Mouse (Mus musculus) intestine, embryonic 14.5 days (tissue): ENCODE measurements at regions not wholly inside any gene's neighbourhood (a gene's known extent, or its start where the extent isn't known, plus 50 kb on each side); places are given as distances from the start of the nearest gene placed in this dataset.
"Not testable (repeated sequence)": the region's sequence is repeated elsewhere in the genome, so short reads cannot be mapped to it uniquely, and the experiment has no call there.

ENCODE experiments used
- ATAC-seq: fragments of 200-750 bp; cut with Nextera tagmentation; replicated peaks from 2 replicates; pipeline ENCODE4 v1.8.0; 2017; ENCODE audit warnings: low read depth, moderate number of reproducible peaks, moderate TSS enrichment, moderate library complexity; ENCODE audit not compliant: low FRiP score, low TSS enrichment
- DNase-seq: peaks from one replicate; pipeline ENCODE4 v3.0.0-alpha.2; 2018; ENCODE audit warnings: low spot score
- H3K27ac ChIP-seq: fragments of 300-500 bp; sonication (generic); 2 replicates; pipeline ENCODE4 v1.5.1; 2014; ENCODE audit warnings: low read depth, mild to moderate bottlenecking, control low read depth
- H3K27me3 ChIP-seq: fragments of 300-500 bp; sonication (generic); replicated peaks from 2 replicates; pipeline ENCODE4 v1.6.1; 2014; ENCODE audit warnings: low read length, control low read depth; ENCODE audit not compliant: control insufficient read depth, insufficient read depth
- H3K36me3 ChIP-seq: fragments of 300-500 bp; sonication (generic); 2 replicates; pipeline ENCODE4 v1.6.1; 2014; ENCODE audit warnings: low read length, control low read depth; ENCODE audit not compliant: control insufficient read depth, insufficient read depth
- H3K4me1 ChIP-seq: fragments of 300-500 bp; sonication (generic); replicated peaks from 2 replicates; pipeline ENCODE4 v1.6.1; 2014; ENCODE audit warnings: low read length, control low read depth, mixed read lengths; ENCODE audit not compliant: control insufficient read depth, insufficient read depth
- H3K4me2 ChIP-seq: fragments of 300-500 bp; sonication (generic); 2 replicates; pipeline ENCODE4 v1.6.1; 2014; ENCODE audit warnings: low read length
- H3K4me3 ChIP-seq: fragments of 300-500 bp; sonication (generic); 2 replicates; pipeline ENCODE4 v1.5.1; 2014; ENCODE audit warnings: low read depth, low read length, control low read depth, mixed read lengths
- H3K9ac ChIP-seq: fragments of 300-500 bp; sonication (generic); 2 replicates; pipeline ENCODE4 v1.6.1; 2014; ENCODE audit warnings: mild to moderate bottlenecking, low read length
- H3K9me3 ChIP-seq: fragments of 300-500 bp; sonication (generic); 2 replicates; pipeline ENCODE4 v1.6.1; 2016; ENCODE audit warnings: low read length, control low read depth; ENCODE audit not compliant: control insufficient read depth
- WGBS: fragments of 180-500 bp; shearing (Covaris S2); extraction: QIAGEN DNeasy Blood & Tissue Kit; methylation state at CpG from one replicate; pipeline ENCODE4 v1.1.7; 2014; 5-methylcytosine and 5-hydroxymethylcytosine counted together

- WGBS, result 92% methylated on average over 1 of the region's 1 CpGs
- ATAC-seq (no peak), DNase-seq (peak; percentile 39)
- no peak overlapping the region for H3K27ac ChIP-seq
- no peak overlapping the region for H3K4me3 ChIP-seq
- H3K27me3 ChIP-seq, result no peaks in the 10 kb centered on the region
- H3K9ac ChIP-seq, result no peak overlapping the region
- no peaks in the 10 kb centered on the region for H3K36me3 ChIP-seq
- peaks cover 5% of the 10 kb centered on the region; the same call in 1 of the 2 replicates for H3K9me3 ChIP-seq
- H3K4me2 ChIP-seq, result no peak overlapping the region
- H3K4me1 ChIP-seq, result no peaks in the 10 kb centered on the region
Measured at GRCm38 (mm10) chr17:3023426-3023825, 91.3 kb upstream of the Scaf8 start.

GRCm38 (mm10) chr17:3026859-3027258 lies 87.9 kb upstream of the Scaf8 start:
- H3K9ac ChIP-seq, H3K4me3 ChIP-seq, H3K36me3 ChIP-seq, ATAC-seq, H3K27me3 ChIP-seq, H3K9me3 ChIP-seq, H3K27ac ChIP-seq, H3K4me1 ChIP-seq, H3K4me2 ChIP-seq: not testable (repeated sequence)
- DNase-seq, result peak; percentile 35
- 76% methylated on average over 1 of the region's 1 CpGs for WGBS

- DNase-seq, result peak; percentile 49
- Histone ChIP-seq H3K27ac (no peak overlapping the region), H3K27me3 (no peaks in the 10 kb centered on the region), H3K36me3 (no peaks in the 10 kb centered on the region), H3K4me3 (no peak overlapping the region), H3K9ac (no peak overlapping the region), H3K4me1 (no peaks in the 10 kb centered on the region), H3K4me2 (no peak overlapping the region), H3K9me3 (0 out of 2 replicates have a peak, but pooled peaks cover 2% of the 10 kb centered on the region)
- 71% methylated on average over 4 of the region's 4 CpGs for whole genome bisulfite sequencing
- no peak for ATAC-seq
Measured at GRCm38 (mm10) chr17:3027376-3027775, 87.4 kb upstream of the Scaf8 start.

GRCm38 (mm10) chr17:3029750-3030149 lies 85.0 kb upstream of the Scaf8 start:
- H3K4me2 ChIP-seq, H3K9ac ChIP-seq, H3K27ac ChIP-seq, H3K36me3 ChIP-seq, H3K27me3 ChIP-seq, H3K4me1 ChIP-seq, H3K9me3 ChIP-seq, H3K4me3 ChIP-seq: not testable (repeated sequence)
- peak; percentile 72 for ATAC-seq
- 58% methylated on average over 2 of the region's 2 CpGs for WGBS
- DNase-seq, result peak; percentile 43

- Histone ChIP-seq H3K27me3 (no peaks in the 10 kb centered on the region), H3K9me3 (0 out of 2 replicates have a peak, but pooled peaks cover 2% of the 10 kb centered on the region), H3K4me3 (no peak overlapping the region), H3K4me2 (no peak overlapping the region), H3K36me3 (no peaks in the 10 kb centered on the region), H3K27ac (no peak overlapping the region), H3K4me1 (no peaks in the 10 kb centered on the region), H3K9ac (no peak overlapping the region)
- DNase-seq (peak; percentile 42), ATAC-seq (no peak)
- 63% methylated on average over 2 of the region's 2 CpGs for WGBS
Measured at GRCm38 (mm10) chr17:3035099-3035498, 79.7 kb upstream of the Scaf8 start.

- peak; percentile 48 for DNase-seq
- WGBS, result 45% methylated on average over 3 of the region's 3 CpGs
- H3K4me2 ChIP-seq, result no peak overlapping the region
Measured at GRCm38 (mm10) chr17:3037145-3037870, 77.5 kb upstream of the Scaf8 start.

GRCm38 (mm10) chr17:3038067-3038466 lies 76.7 kb upstream of the Scaf8 start:
- Histone ChIP-seq H3K9me3 (no peaks in the 10 kb centered on the region), H3K4me2 (no peak overlapping the region), H3K36me3 (no peaks in the 10 kb centered on the region), H3K27ac (no peak overlapping the region), H3K27me3 (no peaks in the 10 kb centered on the region), H3K4me3 (no peak overlapping the region), H3K4me1 (no peaks in the 10 kb centered on the region), H3K9ac (no peak overlapping the region)
- 75% methylated on average over 1 of the region's 1 CpGs for WGBS
- ATAC-seq (no peak; the same call in 1 of the 2 replicates), DNase-seq (no peak)

More at GRCm38 (mm10) chr17:3037145-3037870, 77.5 kb upstream of the Scaf8 start:
- Histone ChIP-seq H3K27ac (no peak overlapping the region), H3K4me3 (no peak overlapping the region), H3K27me3 (no peaks in the 10 kb centered on the region), H3K9me3 (no peaks in the 10 kb centered on the region), H3K4me1 (no peaks in the 10 kb centered on the region), H3K9ac (no peak overlapping the region), H3K36me3 (no peaks in the 10 kb centered on the region)
- ATAC-seq, result no peak

GRCm38 (mm10) chr17:3044520-3044919 lies 70.3 kb upstream of the Scaf8 start:
- not testable (repeated sequence) for H3K27me3 ChIP-seq, H3K9ac ChIP-seq, H3K4me2 ChIP-seq, ATAC-seq, DNase-seq, H3K27ac ChIP-seq, H3K36me3 ChIP-seq, H3K4me3 ChIP-seq, H3K4me1 ChIP-seq, H3K9me3 ChIP-seq
- 88% methylated on average over 20 of the region's 20 CpGs for WGBS

GRCm38 (mm10) chr17:3053859-3054258 lies 60.9 kb upstream of the Scaf8 start:
- not testable (repeated sequence) for H3K4me3 ChIP-seq, H3K4me1 ChIP-seq, H3K27ac ChIP-seq, H3K27me3 ChIP-seq, H3K36me3 ChIP-seq, DNase-seq, ATAC-seq, H3K9ac ChIP-seq, H3K4me2 ChIP-seq, H3K9me3 ChIP-seq
- WGBS, result 77% methylated on average over 4 of the region's 4 CpGs
